Mouse (Mus musculus): ENCODE measurements around the gene Gm45713.
"Not testable (repeated sequence)": the region's sequence is repeated elsewhere in the genome, so short reads cannot be mapped to it uniquely, and the experiment has no call there.

DNA sequence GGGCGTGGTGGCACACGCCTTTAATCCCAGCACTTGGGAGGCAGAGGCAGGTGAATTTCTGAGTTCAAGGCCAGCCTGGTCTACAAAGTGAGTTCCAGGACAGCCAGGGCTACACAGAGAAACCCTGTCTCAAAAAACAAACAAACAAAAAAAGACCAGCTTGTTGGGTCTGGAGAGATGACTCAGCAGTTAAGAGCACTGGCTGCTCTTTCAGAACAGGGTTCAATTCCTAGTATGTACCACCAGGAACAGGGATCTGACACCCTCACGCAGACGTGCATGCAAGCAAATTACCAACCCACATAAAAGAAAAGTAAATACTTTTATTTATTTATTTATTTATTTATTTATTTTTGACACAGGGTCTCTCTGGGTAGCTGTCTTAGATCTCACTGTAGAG is 25.9 kb downstream of the Gm45713 start:
- not testable (repeated sequence) for TF ChIP-seq CTCF (IDR thresholded peaks at IDR 0.05; ENCODE audit: borderline replicate concordance, insufficient read depth, low read depth, low read length); POLR2A (IDR thresholded peaks at IDR 0.05; ENCODE audit: borderline replicate concordance, insufficient read depth, low read length)
